Mouse (Mus musculus) bone marrow, adult 2 months (tissue): ENCODE data around the gene Unc119.

ENCODE experiments used
- CTCF ChIP-seq: fragments of 200-500 bp; IDR thresholded peaks from 2 replicates; pipeline ENCODE4 v1.5.1; 2011; ENCODE audit warnings: low read length, control low read depth; ENCODE audit not compliant: control insufficient read depth, insufficient read depth
- POLR2A ChIP-seq: fragments of 200-500 bp; IDR thresholded peaks from 2 replicates; pipeline ENCODE4 v1.6.1; 2011; ENCODE audit warnings: low read depth, mild to moderate bottlenecking, control low read depth, low read length, borderline replicate concordance; ENCODE audit not compliant: control insufficient read depth

- TF ChIP-seq POLR2A (no peak), CTCF (no peak)
Measured at GRCm38 (mm10) chr11:78313662-78314061, 29.6 kb upstream of the Unc119 start.
